ENCODE assay signal across 10 mouse cellular contexts in genomic region chr2:31252167-31252566, GRCm38 (mm10).
"Had no signal": no experiment of that assay in that cellular context is flagged by ENCODE, and none has a peak within 500 bp of the region (broad histone marks: within the 10 kb centered on the region; RNA-seq: fewer than 3 reads in every experiment).

No protein-coding gene starts in this region.

- H3K27me3 ChIP-seq: limb, embryonic 13.5 days; neural tube, embryonic 13.5 days had no signal

- H3K4me3 ChIP-seq: layer of hippocampus, adult 2 months; limb, embryonic 13.5 days; midbrain, embryonic 12.5 days; neural tube, embryonic 13.5 days had no signal

- ATAC-seq: midbrain, embryonic 16.5 days had no signal

- H3K9ac ChIP-seq: limb, embryonic 13.5 days; liver, embryonic 14.5 days; midbrain, embryonic 12.5 days; neural tube, embryonic 13.5 days had no signal

- H3K4me2 ChIP-seq: limb, embryonic 13.5 days; midbrain, embryonic 12.5 days; neural tube, embryonic 13.5 days had no signal

- H3K27ac ChIP-seq: limb, embryonic 13.5 days; liver, embryonic 14.5 days; midbrain, embryonic 12.5 days; neural tube, embryonic 13.5 days had no signal

- H3K9me3 ChIP-seq: limb, embryonic 13.5 days; midbrain, embryonic 12.5 days; neural tube, embryonic 13.5 days had no signal

- DNase-seq: left cerebral cortex, postnatal 4 days; lung, adult 18-20 months; right cerebral cortex, postnatal 25 days; thymus, postnatal 4 days had no signal
